Mouse (Mus musculus): ENCODE measurements around the gene Plbd2. TPM values are rescaled to one million over a fixed set of nuclear protein-coding genes. Genes with fewer than 3 reads are reported as not detected.

The Plbd2 gene
- polyA plus RNA-seq, 1 experiment from 2014 or later = 39.0 TPM

DNA sequence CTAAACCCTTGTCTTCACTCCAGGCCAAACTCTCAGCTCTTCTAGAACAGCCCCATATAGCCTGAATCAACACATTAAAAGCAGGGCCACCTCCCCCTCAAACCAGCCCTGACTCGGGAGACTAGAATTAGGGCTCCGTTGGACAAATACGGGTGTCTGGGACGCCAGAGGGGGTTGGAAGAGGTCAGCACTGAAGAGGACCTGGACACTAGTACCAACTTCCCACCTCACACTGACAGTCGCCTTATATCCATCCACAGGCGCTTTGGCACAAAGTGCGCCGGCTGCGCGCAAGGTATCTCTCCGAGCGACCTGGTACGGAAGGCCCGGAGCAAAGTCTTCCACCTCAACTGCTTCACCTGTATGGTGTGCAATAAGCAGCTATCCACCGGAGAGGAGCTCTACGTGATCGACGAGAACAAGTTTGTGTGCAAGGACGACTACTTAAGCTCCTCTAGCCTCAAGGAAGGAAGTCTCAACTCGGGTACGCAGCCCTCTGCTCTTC, 69.1 kb downstream of the Plbd2 start:
- Histone ChIP-seq H3K9me3 (no peaks in the 10 kb centered on the region), H3K27me3 (peaks cover 50% of the 10 kb centered on the region), H3K4me3 (peak overlapping the region; percentile 48), H3K4me2 (peak overlapping the region; percentile 69), H3K27ac (replicated peaks) (peak overlapping the region; percentile 85), H3K4me1 (replicated peaks) (peaks cover 26% of the 10 kb centered on the region), H3K9ac (peak overlapping the region; percentile 60), H3K36me3 (no peaks in the 10 kb centered on the region)
- no peak for ATAC-seq (ENCODE audit: low FRiP score, low read depth)
- WGBS = 2% methylated on average over 21 of the region's 21 CpGs

Other genes with a start within 250 kb of the Plbd2 start
- 26.3 and 31.4 TPM in 2 replicates for gene Lhx5, start 71.9 kb downstream of the Plbd2 start, polyA plus RNA-seq (2015; fragmentation: Nextera tagmentation; extraction: Ambion mirVana)
- 6.5 and 6.9 TPM in 2 replicates for gene Sdsl, start 30.8 kb downstream of the Plbd2 start, polyA plus RNA-seq (2015; fragmentation: Nextera tagmentation; extraction: Ambion mirVana)
- gene Sds, start 27.1 kb downstream of the Plbd2 start, polyA plus RNA-seq (2015; fragmentation: Nextera tagmentation; extraction: Ambion mirVana) = not detected in 2 replicates
- gene Slc8b1, start 7.5 kb upstream of the Plbd2 start, polyA plus RNA-seq (2015; fragmentation: Nextera tagmentation; extraction: Ambion mirVana) = 2.4 and 2.9 TPM in 2 replicates
- gene Tpcn1, start 85.0 kb upstream of the Plbd2 start, polyA plus RNA-seq (2015; fragmentation: Nextera tagmentation; extraction: Ambion mirVana) = 18.1 and 19.7 TPM in 2 replicates
- 1.6 and 2.3 TPM in 2 replicates for gene Iqcd, start 85.4 kb upstream of the Plbd2 start, polyA plus RNA-seq (2015; fragmentation: Nextera tagmentation; extraction: Ambion mirVana)
- gene Rita1, start 109.0 kb upstream of the Plbd2 start, polyA plus RNA-seq (2015; fragmentation: Nextera tagmentation; extraction: Ambion mirVana) = 28.7 and 31.1 TPM in 2 replicates
- gene Ddx54, start 109.1 kb upstream of the Plbd2 start, polyA plus RNA-seq (2015; fragmentation: Nextera tagmentation; extraction: Ambion mirVana) = 37.9 and 41.3 TPM in 2 replicates
- 0.71 and 0.83 TPM in 2 replicates for gene Cfap73, start 130.6 kb upstream of the Plbd2 start, polyA plus RNA-seq (2015; fragmentation: Nextera tagmentation; extraction: Ambion mirVana)
- gene Rasal1, start 145.2 kb upstream of the Plbd2 start, polyA plus RNA-seq (2015; fragmentation: Nextera tagmentation; extraction: Ambion mirVana) = 0.78 and 0.92 TPM in 2 replicates
- gene Dtx1, start 208.3 kb upstream of the Plbd2 start, polyA plus RNA-seq (2015; fragmentation: Nextera tagmentation; extraction: Ambion mirVana) = 56.2 and 69.9 TPM in 2 replicates
- 0.27 and 0.84 TPM in 2 replicates for gene Oas2, start 246.2 kb upstream of the Plbd2 start, polyA plus RNA-seq (2015; fragmentation: Nextera tagmentation; extraction: Ambion mirVana)

Data from hindbrain, embryonic 15.5 days (tissue).